Mouse (Mus musculus): ENCODE measurements around the gene Trpm3.
"Not testable (repeated sequence)": the region's sequence is repeated elsewhere in the genome, so short reads cannot be mapped to it uniquely, and the experiment has no call there.

Gene Trpm3

DNA sequence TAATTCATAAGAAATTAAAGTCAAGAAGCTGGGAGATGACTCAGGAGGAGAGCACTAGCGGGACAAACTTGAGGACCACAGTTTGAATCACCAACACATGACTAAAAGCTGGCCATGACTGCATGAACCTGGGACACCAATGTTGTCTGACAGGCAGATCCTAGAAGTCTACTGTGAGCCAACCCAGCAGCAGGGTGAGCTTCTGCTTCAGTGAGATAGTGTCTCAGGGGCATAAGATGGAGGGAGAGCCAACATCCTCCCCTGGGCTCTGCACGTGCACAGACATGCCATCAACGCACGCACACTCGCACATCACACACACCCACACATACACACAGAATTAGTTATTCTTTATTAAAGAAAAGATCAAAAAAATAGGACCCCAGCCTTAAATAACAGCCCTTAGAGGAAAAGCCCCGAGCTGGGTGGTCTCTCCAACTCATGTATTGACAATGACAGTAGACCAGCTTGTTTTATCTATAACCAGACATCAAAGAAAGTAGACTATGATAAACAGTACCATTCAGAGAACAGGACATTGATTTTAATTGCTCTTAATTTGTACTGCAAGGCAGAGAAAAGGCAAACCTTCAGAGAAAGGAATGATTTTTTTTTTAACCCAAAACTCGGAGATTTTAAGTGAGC, 884.6 kb downstream of the Trpm3 start:
- DNase-seq (ENCODE audit: extremely low spot score, low read depth, low spot score): no peak

DNA sequence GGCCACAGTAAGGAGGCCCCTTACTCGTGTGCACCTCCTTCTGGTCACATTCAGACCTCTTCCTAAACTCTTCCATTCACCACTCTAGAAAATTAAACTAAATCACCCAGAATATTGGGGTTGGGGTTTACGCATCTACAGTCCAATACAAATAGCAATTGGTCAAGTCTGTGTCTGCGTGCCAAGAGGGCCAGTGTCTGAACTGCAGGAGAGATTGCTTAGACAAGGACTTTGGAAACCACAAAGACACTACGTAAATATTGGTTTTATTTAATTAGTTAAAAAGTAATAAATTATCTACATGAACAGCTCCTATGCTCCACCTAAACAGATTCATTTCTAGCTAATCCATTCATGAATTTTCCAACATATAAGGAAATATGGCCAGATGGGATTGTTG, 886.0 kb downstream of the Trpm3 start:
- DNase-seq (ENCODE audit: extremely low spot score, low read depth, low spot score): no peak

DNA sequence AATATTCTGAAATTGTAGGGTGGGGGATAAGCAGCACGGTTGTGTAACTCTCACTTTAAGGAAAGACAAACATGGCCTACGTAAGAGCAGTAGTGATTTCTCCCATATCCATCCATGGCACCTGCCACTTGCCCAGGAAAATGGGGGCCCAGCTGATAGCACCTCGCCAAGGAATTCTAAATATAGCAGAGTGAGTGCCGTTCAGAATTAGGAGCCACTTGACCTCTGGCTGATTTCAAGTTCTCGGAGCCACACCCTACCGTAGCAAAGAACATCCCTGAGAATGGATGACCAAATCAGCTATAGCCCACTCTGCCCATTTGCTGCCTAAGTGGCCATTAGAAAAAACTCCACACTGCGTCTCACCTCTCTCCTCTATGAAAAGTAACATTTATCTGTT, 887.6 kb downstream of the Trpm3 start:
- no peak for DNase-seq (ENCODE audit: extremely low spot score, low read depth, low spot score)

DNA sequence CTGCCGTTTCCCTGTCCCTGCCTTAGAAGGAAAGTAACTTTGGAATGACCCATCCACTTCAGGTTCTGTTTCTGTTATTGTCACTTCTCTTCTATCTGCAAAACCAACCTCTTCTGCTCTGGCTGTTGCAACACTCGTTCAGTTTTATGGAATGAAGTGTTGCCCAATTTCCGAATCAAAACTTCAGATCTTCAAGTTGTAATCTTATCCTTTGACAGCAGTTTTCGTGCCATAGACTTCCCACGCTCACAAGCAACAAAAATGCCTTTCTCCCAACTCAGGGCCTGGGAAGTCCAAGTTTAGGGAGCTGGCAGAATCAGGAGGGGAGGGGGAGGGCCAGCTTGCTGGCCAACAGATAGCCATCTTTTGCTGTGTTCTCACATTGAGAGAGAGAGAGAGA, 889.4 kb downstream of the Trpm3 start:
- DNase-seq (ENCODE audit: extremely low spot score, low read depth, low spot score): no peak

DNA sequence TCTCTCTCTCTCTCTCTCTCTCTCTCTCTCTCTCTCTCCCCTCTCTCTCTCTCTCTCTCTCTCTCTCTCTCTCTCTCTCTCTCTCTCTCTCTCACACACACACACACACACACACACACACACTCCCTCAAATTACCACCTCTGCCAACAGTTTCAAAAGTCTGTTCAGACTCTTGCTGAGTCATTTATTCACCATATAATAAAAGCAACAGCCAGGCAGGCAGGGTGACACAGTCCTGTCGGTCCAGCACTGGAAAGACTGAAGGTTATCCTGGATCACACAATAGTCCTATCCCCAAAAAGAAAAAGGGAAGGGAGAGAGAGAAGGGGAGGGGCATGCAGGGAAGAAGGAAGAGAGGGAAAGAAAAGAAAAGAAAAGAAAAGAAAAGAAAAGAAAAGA, 894.5 kb downstream of the Trpm3 start:
- not testable (repeated sequence) for DNase-seq (ENCODE audit: extremely low spot score, low read depth, low spot score)

DNA sequence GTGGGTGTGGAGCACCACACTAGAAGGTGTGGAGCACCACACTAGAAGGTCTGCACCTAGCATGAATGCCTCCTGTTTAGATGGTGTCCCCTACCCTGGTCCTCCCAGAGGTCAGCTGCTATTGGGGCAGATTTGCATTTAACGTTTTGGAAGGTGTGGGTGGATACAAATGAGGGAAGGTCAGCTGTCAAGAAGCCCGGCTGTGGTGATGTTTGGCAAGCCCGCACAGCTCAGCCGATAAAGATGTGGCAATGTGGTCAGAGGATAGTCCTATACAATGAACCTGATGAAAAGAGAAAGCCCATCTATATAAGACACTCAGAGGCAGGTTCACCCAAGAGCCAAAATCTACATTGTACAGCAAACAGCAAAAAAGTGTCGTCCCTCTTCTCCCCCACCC, 895.3 kb downstream of the Trpm3 start:
- DNase-seq (ENCODE audit: extremely low spot score, low read depth, low spot score): no peak

DNA sequence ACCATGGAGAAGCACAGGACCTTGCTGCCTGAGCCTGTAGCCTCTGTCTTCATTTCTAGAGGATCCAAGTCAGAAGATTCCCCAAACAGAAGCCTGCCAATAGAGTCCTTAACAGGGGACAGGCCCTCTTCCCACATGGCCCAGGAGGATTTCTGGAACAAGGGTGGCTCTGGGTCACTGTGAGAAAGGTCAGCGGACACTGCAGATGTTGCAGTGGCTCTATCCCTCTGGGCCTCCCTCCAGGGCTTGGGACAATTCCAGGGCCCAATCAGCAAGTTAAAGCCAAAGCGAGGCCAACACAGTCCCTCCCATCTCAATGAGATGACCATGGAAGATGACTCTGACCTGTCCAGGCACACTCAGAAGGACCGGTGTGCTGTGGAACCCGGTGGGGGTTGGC, 896.1 kb downstream of the Trpm3 start:
- no peak for DNase-seq (ENCODE audit: extremely low spot score, low read depth, low spot score)

DNA sequence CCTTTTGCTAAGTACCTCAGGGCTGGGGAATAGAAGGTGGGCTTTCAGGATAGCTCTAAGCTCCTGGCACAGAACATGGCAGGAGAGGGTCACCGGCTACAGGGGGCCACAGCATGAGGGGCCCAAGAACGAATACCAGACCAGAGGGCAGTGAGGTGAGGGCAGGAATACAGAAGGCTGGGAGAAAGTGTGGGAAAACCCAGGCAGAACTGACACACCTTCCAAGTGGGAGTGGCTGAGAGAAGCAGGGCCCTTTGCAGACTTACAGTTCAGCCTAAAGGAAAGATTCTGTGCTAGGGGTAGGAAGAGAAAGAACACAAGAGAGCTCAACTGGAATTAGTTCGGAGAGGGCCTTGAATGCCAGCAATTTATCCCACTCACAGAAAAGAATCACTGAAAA, 896.9 kb downstream of the Trpm3 start:
- no peak for DNase-seq (ENCODE audit: extremely low spot score, low read depth, low spot score)

DNA sequence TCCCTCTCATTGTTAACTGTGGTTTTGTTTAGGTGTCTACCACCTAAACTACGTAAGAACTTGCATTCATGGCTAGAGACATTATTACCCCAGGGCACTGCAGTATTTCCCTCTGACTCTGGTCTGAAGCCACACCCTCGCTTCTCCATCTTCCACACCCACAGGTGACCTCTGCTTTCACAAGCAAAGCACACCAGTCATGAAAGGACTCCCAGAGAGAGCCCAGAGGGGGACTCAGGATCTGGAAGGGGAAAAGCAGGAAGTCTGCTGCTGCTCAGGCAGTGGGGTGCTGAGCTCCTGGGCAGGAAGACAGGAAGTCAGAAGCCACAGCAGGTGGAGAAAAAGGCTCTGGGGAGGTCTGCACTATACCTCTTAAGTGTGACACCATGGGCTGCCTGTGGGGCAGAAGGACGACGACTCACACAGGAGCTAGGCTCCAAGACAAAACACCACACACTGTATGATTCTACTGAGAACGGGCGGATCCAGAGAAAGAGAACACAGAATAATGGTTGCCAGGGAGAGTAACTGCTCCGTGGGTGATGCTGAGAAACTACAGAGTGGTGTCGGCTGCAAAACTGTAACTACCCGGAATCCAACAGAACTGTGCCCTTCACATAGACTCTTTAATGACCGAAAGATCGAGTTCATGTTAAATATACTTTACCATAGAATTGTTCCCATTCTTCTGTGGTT, 898.1 kb downstream of the Trpm3 start:
- no peak for DNase-seq (ENCODE audit: extremely low spot score, low read depth, low spot score)

DNA sequence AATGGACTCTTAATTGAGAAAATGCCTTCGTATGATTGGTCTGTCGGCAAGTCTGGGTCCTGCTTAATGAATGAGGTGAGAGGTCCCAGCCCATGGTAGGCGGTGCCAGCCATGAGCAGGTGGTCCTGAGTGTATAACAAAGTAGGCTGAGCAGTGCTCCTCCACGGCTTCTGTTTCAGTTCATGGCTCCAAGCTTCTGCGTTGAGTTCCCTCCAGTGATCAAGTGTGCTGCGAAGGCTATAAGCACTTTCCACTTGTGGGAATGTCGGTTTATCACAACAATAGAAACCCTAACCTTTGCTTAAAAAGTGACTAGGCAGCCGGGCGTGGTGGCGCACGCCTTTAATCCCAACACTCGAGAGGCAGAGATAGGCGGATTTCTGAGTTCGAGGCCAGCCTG, 898.7 kb downstream of the Trpm3 start:
- no peak for DNase-seq (ENCODE audit: extremely low spot score, low read depth, low spot score)

DNA sequence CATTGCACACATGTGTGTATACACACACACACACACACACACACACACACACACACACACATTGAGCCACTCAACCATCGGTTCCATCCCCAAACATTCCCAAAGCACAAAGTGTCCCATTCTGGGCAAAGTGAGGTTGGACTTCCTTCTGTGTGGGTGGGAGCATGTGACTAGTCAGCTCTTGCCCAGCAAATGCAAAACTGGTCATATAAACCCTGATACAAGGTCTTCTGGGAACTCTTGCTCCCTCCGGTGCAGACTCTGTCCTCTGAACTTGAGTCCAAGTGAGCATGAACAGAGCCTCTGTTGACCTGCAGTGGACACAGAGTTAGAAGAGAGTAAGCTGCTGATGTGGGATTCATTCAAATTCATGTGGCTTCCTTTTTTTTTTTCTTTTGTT, 899.5 kb downstream of the Trpm3 start:
- DNase-seq (ENCODE audit: extremely low spot score, low read depth, low spot score): no peak

DNA sequence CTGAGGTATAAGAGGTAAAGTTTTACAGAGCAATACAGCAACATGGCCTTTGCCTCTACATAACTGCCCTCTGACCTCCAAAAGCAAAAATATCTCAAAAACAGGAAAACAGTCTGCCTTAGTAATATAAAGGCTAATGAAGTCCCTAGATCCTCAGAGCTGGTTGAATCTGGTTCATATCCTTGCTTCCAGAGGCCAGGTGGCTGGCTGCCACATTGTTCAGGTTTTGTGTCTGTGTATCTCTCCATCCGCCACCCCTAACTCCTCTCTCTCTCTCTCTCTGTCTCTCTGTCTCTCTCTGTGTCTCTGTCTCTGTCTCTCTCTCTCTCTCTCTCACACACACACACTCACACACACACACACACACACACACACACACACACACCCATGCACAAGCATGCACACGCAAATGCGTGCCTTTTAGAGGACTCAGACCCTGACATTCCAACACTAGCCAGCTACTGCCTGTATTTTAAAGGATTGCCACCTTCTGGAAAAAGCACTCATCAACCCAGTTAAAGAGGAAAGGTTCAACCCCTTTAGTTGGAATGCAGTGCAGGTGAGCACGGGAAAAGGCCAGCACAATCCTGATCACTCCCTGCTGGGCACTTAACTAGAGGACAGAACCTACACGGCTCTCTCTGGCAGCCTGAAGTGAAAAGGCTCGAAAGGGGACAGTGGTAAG, 902.8 kb downstream of the Trpm3 start:
- DNase-seq (ENCODE audit: extremely low spot score, low read depth, low spot score): no peak

DNA sequence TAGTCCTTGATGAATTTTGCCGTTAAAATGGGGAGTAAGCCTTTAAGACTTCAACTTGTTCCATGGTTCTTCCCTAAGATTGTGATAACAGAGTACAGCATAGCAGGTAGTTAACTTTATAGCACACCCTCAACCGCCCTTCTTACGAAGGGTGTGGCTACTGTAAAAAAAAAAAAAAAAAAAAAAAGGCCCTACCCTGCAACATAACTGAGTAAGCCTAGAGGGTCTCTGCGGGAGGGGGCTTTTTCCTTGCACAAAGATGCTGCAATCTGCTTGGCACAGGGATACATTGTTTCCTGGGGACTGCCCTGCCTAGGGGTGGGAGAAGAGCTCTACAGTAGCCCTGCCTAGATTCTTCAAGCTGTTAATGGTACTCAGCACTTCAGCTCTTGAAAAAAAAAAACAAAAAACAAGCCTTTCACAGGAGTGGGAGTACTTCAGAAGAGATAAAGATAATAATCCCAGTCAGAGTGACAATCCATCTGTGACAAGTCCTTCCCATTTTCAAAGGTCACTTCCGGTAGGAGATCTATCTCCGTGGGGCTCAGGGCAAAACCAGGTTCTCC, 903.4 kb downstream of the Trpm3 start:
- DNase-seq (ENCODE audit: extremely low spot score, low read depth, low spot score): no peak

DNA sequence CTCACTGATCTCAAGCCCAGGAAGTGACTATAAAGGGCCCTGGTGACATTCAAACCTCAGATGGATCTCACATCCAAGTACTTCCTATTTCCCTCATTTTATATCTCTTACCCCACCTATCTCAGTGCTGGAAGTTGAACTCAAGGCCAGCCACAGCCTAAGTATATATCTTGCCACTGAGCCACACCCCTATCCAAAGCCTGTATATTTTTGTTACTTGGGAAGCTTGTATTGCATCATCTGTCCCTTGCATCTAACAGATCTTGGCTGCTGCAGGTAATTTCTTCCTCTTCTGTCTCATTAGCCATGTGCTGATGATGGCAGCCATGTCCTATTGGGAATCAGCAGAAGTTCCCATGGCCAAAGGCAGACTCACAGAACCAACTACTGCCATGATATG, 904.9 kb downstream of the Trpm3 start:
- DNase-seq (ENCODE audit: extremely low spot score, low read depth, low spot score): no peak

Data from hindlimb bud, embryonic 11.5 days (tissue).